Mouse (Mus musculus) brain, embryonic 14.5 days (tissue): ENCODE measurements around the gene Aars2.

ENCODE experiments used
- CTCF ChIP-seq: fragments of 200-500 bp; IDR thresholded peaks from 2 replicates; pipeline ENCODE4 v1.5.1; 2012; ENCODE audit warnings: inconsistent platforms, mild to moderate bottlenecking, moderate library complexity, borderline replicate concordance; ENCODE audit not compliant: insufficient read depth, insufficient read length; ENCODE audit errors: extremely low read depth
- POLR2A ChIP-seq: fragments of 200-500 bp; IDR thresholded peaks from 2 replicates; pipeline ENCODE4 v1.6.1; 2012; ENCODE audit warnings: mild to moderate bottlenecking, inconsistent platforms, borderline replicate concordance; ENCODE audit not compliant: poor library complexity, insufficient read depth, insufficient read length, severe bottlenecking; ENCODE audit errors: extremely low read depth

DNA sequence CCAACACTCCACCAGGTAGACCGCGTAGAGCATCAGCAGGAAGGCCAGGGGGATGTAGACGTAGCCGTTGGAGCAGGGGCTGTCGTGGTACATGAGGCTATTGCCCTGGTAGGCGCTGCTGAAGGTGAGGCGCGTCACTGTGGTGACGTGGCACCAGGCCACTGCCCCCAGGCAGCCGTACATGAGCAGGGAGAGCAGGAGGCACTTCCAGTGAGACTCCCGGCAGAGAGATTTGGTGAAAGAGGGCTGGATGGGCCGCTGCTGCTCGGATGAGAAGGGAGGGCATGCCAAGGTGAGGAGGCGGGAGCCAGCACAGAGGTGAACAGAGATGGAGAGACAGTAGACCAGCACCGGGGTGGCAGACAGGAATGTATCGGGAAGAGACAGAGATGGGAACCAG lies 40.3 kb downstream of the Aars2 start:
- no peak for TF ChIP-seq CTCF
- no peak for TF ChIP-seq POLR2A
